Mouse (Mus musculus): Measurements from ENCODE around the gene Trpm3. TPM values are rescaled to one million over a fixed set of nuclear protein-coding genes. Genes with fewer than 3 reads are reported as not detected.

Trpm3 gene
- polyA plus RNA-seq, 1 experiment from 2014 or later, result 4.5 TPM

DNA sequence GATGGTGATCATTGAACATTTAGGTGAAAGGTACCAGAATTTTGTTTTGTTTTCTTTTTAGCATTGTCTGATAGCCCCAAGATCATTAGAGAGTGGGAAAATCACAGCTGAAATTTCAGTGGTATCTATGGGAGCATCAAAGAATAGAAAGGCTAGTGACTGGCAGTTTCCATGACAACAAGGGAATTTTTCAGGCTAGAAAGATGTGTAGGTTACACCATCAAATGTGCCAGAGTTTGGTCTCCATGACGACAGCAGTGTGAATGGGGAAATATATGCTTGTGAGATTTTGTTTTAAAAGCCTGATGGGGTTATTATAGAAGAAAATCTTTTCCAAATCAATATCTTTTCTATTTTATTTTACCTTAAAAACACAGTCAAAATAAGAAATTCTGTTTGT, 50.9 kb downstream of the Trpm3 start:
- H3K27me3 ChIP-seq, result no peaks in the 10 kb centered on the region
- no peak overlapping the region for H3K4me2 ChIP-seq
- H3K4me3 ChIP-seq, result no peak overlapping the region
- H3K27ac ChIP-seq, result no peak overlapping the region
- no peaks in the 10 kb centered on the region for H3K36me3 ChIP-seq
- no peaks in the 10 kb centered on the region for H3K9me3 ChIP-seq
- ATAC-seq (ENCODE audit: insufficient number of reproducible peaks, low FRiP score, low TSS enrichment, low read depth), result no peak
- H3K4me1 ChIP-seq, result no peaks in the 10 kb centered on the region
- H3K9ac ChIP-seq, result no peak overlapping the region
- 59% methylated on average over 1 of the region's 1 CpGs for WGBS

DNA sequence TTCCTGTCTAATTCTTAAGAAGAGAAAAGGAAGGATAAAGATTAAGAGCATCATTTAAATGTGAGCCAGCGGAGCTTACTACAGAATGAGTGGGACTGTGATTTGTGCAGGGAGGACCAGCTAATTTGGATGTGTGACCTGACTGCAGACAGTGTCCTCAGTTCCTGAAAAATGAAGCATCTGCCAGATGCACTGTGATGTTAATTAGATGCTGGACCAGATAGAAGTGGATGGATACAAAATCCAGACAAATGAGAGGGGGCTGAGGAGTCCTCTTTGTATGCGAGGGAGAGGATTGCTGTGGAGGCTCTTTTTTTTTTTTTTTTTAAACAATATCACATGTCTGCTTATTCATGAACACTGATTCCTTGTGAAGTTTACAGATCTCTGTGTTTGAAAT, 83.7 kb downstream of the Trpm3 start:
- Histone ChIP-seq H3K4me3 (no peak overlapping the region), H3K9ac (no peak overlapping the region), H3K36me3 (no peaks in the 10 kb centered on the region), H3K4me2 (no peak overlapping the region), H3K27me3 (no peaks in the 10 kb centered on the region), H3K9me3 (no peaks in the 10 kb centered on the region), H3K4me1 (no peaks in the 10 kb centered on the region), H3K27ac (no peak overlapping the region)
- no peak for ATAC-seq (ENCODE audit: insufficient number of reproducible peaks, low FRiP score, low TSS enrichment, low read depth)
- 69% methylated on average over 2 of the region's 2 CpGs for WGBS

DNA sequence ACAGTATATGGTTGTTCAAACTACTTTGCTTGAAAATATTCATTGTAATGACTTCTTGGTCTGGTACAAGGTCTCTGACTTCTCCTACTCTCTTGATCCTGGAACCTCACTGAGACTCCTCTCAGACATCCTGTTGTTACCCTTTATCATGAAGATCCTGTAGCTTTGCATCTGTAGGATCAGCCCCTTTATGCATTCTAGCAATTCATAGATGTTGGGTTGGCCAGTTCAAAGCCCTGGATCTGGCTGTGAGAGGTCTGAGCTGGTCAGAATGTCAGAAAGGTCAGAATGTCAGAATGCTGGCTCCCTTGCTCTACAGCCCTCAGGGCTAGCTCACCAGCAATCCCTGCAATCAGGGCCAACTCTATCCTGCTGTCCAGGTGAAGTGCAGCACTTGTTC, 95.3 kb downstream of the Trpm3 start:
- no peak for ATAC-seq (ENCODE audit: insufficient number of reproducible peaks, low FRiP score, low TSS enrichment, low read depth)
- Histone ChIP-seq H3K4me1 (no peaks in the 10 kb centered on the region), H3K36me3 (no peaks in the 10 kb centered on the region), H3K9me3 (no peaks in the 10 kb centered on the region), H3K27ac (no peak overlapping the region), H3K9ac (no peak overlapping the region), H3K27me3 (no peaks in the 10 kb centered on the region), H3K4me3 (no peak overlapping the region), H3K4me2 (no peak overlapping the region)

DNA sequence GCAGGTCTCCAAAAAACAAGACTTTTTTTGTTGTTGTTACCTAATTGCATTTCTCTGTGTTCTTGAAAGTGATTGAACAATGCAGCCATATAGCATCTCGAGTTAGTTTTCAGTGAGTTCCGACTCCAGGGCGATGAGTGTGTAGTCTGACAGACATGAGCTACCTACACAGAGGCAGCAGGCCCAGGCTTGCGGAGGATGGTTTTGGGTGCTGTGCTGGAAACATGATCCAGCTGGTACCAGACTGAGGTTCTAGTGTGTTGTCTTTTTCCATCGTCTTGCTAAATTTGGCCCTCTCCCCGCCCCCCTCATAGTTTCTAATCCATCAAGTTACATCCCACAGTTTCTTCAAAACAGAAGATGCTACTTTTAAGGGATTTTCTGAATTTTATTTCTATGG, 110.2 kb downstream of the Trpm3 start:
- Histone ChIP-seq H3K4me2 (no peak overlapping the region), H3K9ac (no peak overlapping the region), H3K4me1 (no peaks in the 10 kb centered on the region), H3K27me3 (no peaks in the 10 kb centered on the region), H3K9me3 (no peaks in the 10 kb centered on the region), H3K4me3 (no peak overlapping the region), H3K36me3 (no peaks in the 10 kb centered on the region), H3K27ac (no peak overlapping the region)
- ATAC-seq (ENCODE audit: insufficient number of reproducible peaks, low FRiP score, low TSS enrichment, low read depth), result no peak
- 78% methylated on average over 6 of the region's 6 CpGs for WGBS

DNA sequence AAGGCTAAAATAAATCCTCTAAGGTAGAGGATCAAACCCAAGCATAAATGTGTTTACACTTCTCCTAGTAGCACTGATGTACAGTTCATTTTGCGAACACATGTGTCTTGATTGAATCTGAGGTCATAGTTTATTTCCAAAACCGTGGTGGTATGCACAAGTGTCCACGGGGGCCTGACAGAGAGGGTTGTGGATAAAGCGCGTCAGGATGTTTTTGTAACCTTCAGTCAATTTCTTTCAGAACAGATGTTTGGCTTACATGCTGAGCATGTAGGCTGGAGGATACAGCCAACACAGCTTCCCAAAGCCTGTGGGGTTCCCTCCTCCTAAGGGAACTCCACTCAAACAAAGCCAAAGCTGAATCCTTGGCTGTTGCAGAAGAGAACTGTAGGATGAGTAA, 134.1 kb downstream of the Trpm3 start:
- Histone ChIP-seq H3K36me3 (no peaks in the 10 kb centered on the region), H3K9ac (no peak overlapping the region), H3K4me3 (no peak overlapping the region), H3K27me3 (no peaks in the 10 kb centered on the region), H3K27ac (no peak overlapping the region), H3K9me3 (no peaks in the 10 kb centered on the region), H3K4me1 (no peaks in the 10 kb centered on the region), H3K4me2 (no peak overlapping the region)
- WGBS, result 48% methylated on average over 5 of the region's 5 CpGs
- no peak for ATAC-seq (ENCODE audit: insufficient number of reproducible peaks, low FRiP score, low TSS enrichment, low read depth)

DNA sequence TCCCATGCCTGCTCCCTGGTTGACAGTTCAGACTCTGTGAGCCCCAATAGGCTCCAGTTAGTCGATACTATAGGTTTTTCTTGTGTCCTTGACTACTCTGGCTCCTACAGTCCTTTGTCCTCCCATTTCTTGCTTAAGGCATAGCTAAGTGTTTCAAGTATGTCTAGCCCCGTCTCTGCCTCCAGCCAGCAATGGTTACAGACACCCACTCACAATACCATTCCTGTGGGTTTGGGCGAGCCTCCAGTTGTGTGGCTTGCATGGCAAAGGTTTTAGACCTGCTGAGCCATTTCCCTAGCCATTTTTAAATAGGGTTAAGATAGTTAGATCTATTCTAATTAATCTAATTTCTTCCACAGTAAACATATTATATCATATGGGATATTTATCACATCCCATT, 145.8 kb downstream of the Trpm3 start:
- H3K9me3 ChIP-seq, result no peaks in the 10 kb centered on the region
- no peaks in the 10 kb centered on the region for H3K27me3 ChIP-seq
- H3K9ac ChIP-seq, result no peak overlapping the region
- H3K4me3 ChIP-seq, result no peak overlapping the region
- ATAC-seq (ENCODE audit: insufficient number of reproducible peaks, low FRiP score, low TSS enrichment, low read depth), result no peak
- no peak overlapping the region for H3K27ac ChIP-seq
- H3K4me1 ChIP-seq, result no peaks in the 10 kb centered on the region
- 77% methylated on average over 3 of the region's 3 CpGs for WGBS
- no peaks in the 10 kb centered on the region for H3K36me3 ChIP-seq
- H3K4me2 ChIP-seq, result no peak overlapping the region

DNA sequence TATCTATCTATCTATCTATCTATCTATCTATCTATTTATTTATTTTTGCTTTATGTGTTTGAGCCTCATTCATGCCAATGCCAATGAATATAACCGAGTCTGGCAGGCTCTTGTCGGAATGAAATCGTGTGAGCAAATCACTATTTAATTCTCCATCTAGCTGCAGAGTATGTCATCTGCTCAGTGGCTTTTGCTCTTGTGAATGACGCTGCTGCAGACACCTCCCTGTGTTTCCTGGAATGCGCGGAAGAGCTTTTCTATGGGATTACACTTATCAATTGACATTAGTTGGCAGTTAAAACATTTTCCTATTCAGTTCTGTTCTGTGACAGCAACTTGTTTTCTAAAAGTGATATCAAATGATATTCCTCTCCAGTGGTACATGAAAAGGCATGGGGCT, 153.8 kb downstream of the Trpm3 start:
- Histone ChIP-seq H3K9me3 (no peaks in the 10 kb centered on the region), H3K4me3 (no peak overlapping the region), H3K27me3 (no peaks in the 10 kb centered on the region), H3K4me2 (no peak overlapping the region), H3K27ac (no peak overlapping the region), H3K36me3 (no peaks in the 10 kb centered on the region), H3K9ac (no peak overlapping the region), H3K4me1 (no peaks in the 10 kb centered on the region)
- 90% methylated on average over 6 of the region's 6 CpGs for WGBS
- ATAC-seq (ENCODE audit: insufficient number of reproducible peaks, low FRiP score, low TSS enrichment, low read depth), result no peak

DNA sequence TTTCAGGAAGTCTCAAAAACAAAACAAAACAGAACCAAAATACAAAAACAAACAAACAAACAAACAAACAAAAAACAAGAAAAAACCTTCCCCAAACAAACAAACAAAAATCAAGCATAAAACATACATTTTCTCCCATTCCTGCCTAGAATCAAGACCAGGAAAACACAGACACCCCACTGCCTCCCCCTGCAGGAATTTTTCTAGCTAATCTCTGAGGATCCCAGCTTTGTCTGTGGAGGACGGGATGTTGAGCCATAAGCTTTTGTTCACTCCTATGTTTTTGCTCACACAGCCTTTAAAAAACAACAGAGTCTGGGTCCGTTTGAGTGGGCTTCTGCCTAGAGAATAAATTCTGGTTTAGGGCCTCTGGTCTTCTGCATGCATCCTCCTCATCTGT, 162.1 kb downstream of the Trpm3 start:
- Histone ChIP-seq H3K27ac (no peak overlapping the region), H3K4me1 (0 out of 2 replicates have a peak, but pooled peaks cover 3% of the 10 kb centered on the region), H3K9me3 (no peaks in the 10 kb centered on the region), H3K36me3 (no peaks in the 10 kb centered on the region), H3K27me3 (no peaks in the 10 kb centered on the region), H3K4me2 (no peak overlapping the region), H3K4me3 (no peak overlapping the region), H3K9ac (no peak overlapping the region)
- 49% methylated on average over 2 of the region's 2 CpGs for WGBS
- no peak for ATAC-seq (ENCODE audit: insufficient number of reproducible peaks, low FRiP score, low TSS enrichment, low read depth)

DNA sequence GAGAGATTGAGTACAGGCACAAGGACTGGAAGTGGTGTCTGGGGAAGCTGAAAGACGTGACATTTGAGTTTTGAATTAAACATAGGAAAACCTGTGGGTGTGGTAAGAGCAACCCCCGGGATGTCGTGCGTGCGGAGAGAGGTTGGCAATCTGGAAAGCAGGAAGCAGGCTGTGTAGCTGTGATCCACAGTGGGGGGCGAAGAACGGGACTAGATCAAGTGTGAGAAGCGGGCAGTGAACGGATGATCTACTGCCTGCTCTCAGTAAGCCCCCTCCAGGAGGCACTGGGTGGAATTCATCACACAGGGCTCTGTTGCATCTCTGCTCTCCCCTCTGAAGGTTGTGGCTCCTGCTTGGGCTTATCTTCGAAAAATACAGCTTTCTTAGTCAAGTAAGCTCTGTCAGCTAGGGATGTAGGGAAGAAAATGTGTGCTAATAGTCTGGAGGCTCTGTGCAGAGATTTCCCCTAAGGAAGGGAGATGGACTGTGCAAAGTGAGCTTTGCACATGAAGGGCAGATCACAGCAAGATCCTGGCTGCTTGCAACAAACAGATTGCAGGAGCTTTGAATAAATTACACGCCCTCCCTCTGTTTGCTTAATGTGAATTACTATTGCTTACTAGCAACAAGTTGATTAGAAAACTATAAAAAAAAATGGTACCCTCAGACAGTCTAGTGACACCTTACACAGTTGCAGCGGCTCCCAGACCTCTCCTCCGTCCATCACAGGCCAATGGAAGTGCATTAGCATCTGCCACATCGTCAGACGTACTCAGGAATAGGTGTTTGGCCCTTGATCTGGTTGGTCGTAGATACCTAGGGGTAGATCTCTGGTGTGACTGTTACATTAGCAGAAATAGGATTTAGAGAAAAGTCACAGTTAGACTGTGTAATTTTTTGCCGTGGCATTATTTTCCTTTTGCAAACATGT, 164.4 kb downstream of the Trpm3 start:
- H3K4me3 ChIP-seq, result no peak overlapping the region
- H3K9me3 ChIP-seq, result no peaks in the 10 kb centered on the region
- ATAC-seq (ENCODE audit: insufficient number of reproducible peaks, low FRiP score, low TSS enrichment, low read depth), result no peak
- H3K36me3 ChIP-seq, result no peaks in the 10 kb centered on the region
- no peak overlapping the region for H3K9ac ChIP-seq
- 28% methylated on average over 17 of the region's 17 CpGs for WGBS
- H3K4me2 ChIP-seq, result no peak overlapping the region
- no peaks in the 10 kb centered on the region; the same call in 1 of the 2 replicates for H3K27me3 ChIP-seq
- H3K27ac ChIP-seq, result no peak overlapping the region
- H3K4me1 ChIP-seq, result 0 out of 2 replicates have a peak, but pooled peaks cover 3% of the 10 kb centered on the region

DNA sequence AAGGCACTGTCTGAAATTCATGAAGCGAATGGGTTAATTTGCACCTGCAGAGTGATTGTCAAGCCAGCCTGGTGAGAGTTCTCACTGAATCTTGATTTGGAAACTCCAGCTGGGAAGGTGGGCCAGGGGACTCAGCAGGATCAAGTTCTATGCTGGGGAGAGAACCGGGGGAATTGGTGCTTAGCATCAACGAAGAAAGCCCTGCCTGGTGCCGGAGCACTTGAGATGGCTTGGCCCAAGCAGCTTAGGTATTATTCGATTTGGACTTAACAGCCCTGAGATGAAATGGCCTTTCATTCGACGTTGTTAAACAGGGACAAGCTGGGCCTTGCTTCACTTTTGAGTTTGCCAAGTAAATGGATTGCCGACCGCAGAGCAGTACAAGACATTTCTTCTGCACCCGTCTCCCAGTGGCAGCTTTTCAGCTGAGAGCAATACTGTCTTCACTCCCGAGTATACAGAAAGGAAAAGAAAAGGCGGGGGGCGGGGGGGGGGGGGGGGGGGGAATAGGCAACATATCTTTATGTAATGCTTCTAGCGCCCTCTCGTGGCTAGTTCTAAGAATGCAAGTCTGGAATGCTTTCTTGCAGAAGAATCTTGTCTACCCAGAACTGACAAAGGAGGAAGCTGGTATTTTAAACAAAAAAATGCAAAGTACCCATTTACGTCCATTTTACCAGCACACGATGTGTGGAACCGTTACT, 165.3 kb downstream of the Trpm3 start:
- no peak for ATAC-seq (ENCODE audit: insufficient number of reproducible peaks, low FRiP score, low TSS enrichment, low read depth)

DNA sequence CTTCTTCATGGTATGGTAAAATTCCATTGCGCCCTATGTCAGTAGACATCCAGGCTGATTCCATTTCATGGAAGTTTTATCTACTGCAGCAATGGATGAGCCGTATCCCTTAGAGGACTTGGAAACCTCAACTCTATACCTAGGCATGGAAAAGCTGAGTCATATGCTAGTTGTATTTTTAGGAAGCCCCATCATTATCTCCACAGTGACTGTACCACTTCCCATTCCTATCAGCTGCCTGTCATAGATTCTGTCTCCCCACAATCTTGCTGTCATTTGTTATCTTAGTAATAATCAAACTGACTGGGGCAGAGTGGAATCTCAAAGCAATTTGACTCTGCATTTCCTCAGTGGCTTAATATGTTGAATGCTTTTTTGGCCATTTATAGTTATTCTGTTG, 169.2 kb downstream of the Trpm3 start:
- WGBS, result 86% methylated on average over 2 of the region's 2 CpGs
- Histone ChIP-seq H3K4me1 (0 out of 2 replicates have a peak, but pooled peaks cover 3% of the 10 kb centered on the region), H3K36me3 (no peaks in the 10 kb centered on the region), H3K9ac (no peak overlapping the region), H3K4me3 (no peak overlapping the region), H3K27ac (no peak overlapping the region), H3K27me3 (no peaks in the 10 kb centered on the region; the same call in 1 of the 2 replicates), H3K4me2 (no peak overlapping the region), H3K9me3 (no peaks in the 10 kb centered on the region)
- no peak for ATAC-seq (ENCODE audit: insufficient number of reproducible peaks, low FRiP score, low TSS enrichment, low read depth)

More for the DNA sequence above, 165.3 kb downstream of the Trpm3 start:
- H3K27ac ChIP-seq, result no peak overlapping the region
- WGBS, result 3% methylated on average over 16 of the region's 18 CpGs
- H3K27me3 ChIP-seq, result no peaks in the 10 kb centered on the region; the same call in 1 of the 2 replicates
- H3K4me3 ChIP-seq, result peak overlapping the region; percentile 26
- H3K4me1 ChIP-seq, result 0 out of 2 replicates have a peak, but pooled peaks cover 3% of the 10 kb centered on the region
- no peaks in the 10 kb centered on the region for H3K9me3 ChIP-seq
- no peak overlapping the region for H3K9ac ChIP-seq
- peak overlapping the region; percentile 47 for H3K4me2 ChIP-seq
- no peaks in the 10 kb centered on the region for H3K36me3 ChIP-seq

DNA sequence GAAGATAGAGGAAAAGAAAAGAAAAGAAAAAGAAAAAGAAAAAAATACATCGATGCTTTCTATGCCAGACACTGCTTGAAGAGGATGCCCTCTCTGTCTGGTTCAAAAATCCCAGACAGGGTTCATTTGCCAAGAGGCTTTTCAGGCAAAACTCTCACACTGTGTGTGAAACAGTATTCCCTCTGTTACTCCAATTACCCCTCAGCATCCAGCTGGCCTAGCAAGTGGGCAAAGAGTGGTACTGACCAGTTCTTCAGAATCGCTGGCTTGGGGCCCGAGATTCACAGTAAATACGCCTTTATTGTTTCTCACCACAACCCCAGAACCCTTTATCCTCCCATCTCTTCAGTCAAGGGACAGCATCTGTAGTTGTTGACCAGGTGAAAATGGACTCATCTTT, 178.5 kb downstream of the Trpm3 start:
- H3K36me3 ChIP-seq, result no peaks in the 10 kb centered on the region
- no peaks in the 10 kb centered on the region for H3K4me1 ChIP-seq
- no peak overlapping the region for H3K4me3 ChIP-seq
- H3K9ac ChIP-seq, result no peak overlapping the region
- H3K27me3 ChIP-seq, result no peaks in the 10 kb centered on the region
- H3K4me2 ChIP-seq, result no peak overlapping the region
- WGBS, result 85% methylated on average over 4 of the region's 4 CpGs
- no peaks in the 10 kb centered on the region for H3K9me3 ChIP-seq
- ATAC-seq (ENCODE audit: insufficient number of reproducible peaks, low FRiP score, low TSS enrichment, low read depth), result no peak
- H3K27ac ChIP-seq, result no peak overlapping the region
